Mouse (Mus musculus): ENCODE results near the gene Ero1lb.

Ero1lb gene

GRCm38 (mm10) chr13:12565621-12566390 is at the start of gene Ero1lb:
TSS of gene Ero1lb (plus strand) at chr13:12565874.
- DNase-seq (ENCODE audit: low spot score) = peak; percentile 98

GRCm38 (mm10) chr13:12519371-12519770 is 46.3 kb upstream of the Ero1lb start:
- peak; percentile 10 for DNase-seq (ENCODE audit: low spot score)

- peak; percentile 66 for DNase-seq (ENCODE audit: low spot score)
Measured at GRCm38 (mm10) chr13:12519955-12520584, 45.6 kb upstream of the Ero1lb start, which contains the start of gene Edaradd. TSS of gene Edaradd (minus strand) at chr13:12520438.

- no peak for DNase-seq (ENCODE audit: low spot score)
Measured at GRCm38 (mm10) chr13:12522346-12522745, 43.3 kb upstream of the Ero1lb start.

GRCm38 (mm10) chr13:12525678-12526077 is 40.0 kb upstream of the Ero1lb start:
- DNase-seq (ENCODE audit: low spot score) = no peak

- DNase-seq (ENCODE audit: low spot score) = no peak
Measured at GRCm38 (mm10) chr13:12534628-12535027, 31.0 kb upstream of the Ero1lb start.

GRCm38 (mm10) chr13:12537971-12538370 is 27.7 kb upstream of the Ero1lb start:
- DNase-seq (ENCODE audit: low spot score) = peak; percentile 52

- no peak for DNase-seq (ENCODE audit: low spot score)
Measured at GRCm38 (mm10) chr13:12539716-12540115, 26.0 kb upstream of the Ero1lb start.

GRCm38 (mm10) chr13:12540119-12540518 is 25.6 kb upstream of the Ero1lb start:
- DNase-seq (ENCODE audit: low spot score) = no peak

GRCm38 (mm10) chr13:12542006-12542981 is 23.4 kb upstream of the Ero1lb start:
- DNase-seq (ENCODE audit: low spot score) = peak; percentile 63

- DNase-seq (ENCODE audit: low spot score) = no peak
Measured at GRCm38 (mm10) chr13:12543246-12543645, 22.4 kb upstream of the Ero1lb start.

- no peak for DNase-seq (ENCODE audit: low spot score)
Measured at GRCm38 (mm10) chr13:12543880-12544568, 21.6 kb upstream of the Ero1lb start.

- no peak for DNase-seq (ENCODE audit: low spot score)
Measured at GRCm38 (mm10) chr13:12554211-12554610, 11.5 kb upstream of the Ero1lb start.

- DNase-seq (ENCODE audit: low spot score) = no peak
Measured at GRCm38 (mm10) chr13:12559044-12559443, 6.6 kb upstream of the Ero1lb start.

GRCm38 (mm10) chr13:12559462-12560120 is 6.1 kb upstream of the Ero1lb start:
- DNase-seq (ENCODE audit: low spot score) = no peak

- DNase-seq (ENCODE audit: low spot score) = no peak
Measured at GRCm38 (mm10) chr13:12561729-12562128, 3.9 kb upstream of the Ero1lb start.

- no peak for DNase-seq (ENCODE audit: low spot score)
Measured at GRCm38 (mm10) chr13:12562256-12562655, 3.4 kb upstream of the Ero1lb start.

- DNase-seq (ENCODE audit: low spot score) = no peak
Measured at GRCm38 (mm10) chr13:12567936-12568335, 2.3 kb downstream of the Ero1lb start.

GRCm38 (mm10) chr13:12568597-12569469 is 3.2 kb downstream of the Ero1lb start:
- no peak for DNase-seq (ENCODE audit: low spot score)

GRCm38 (mm10) chr13:12569741-12570140 is 4.1 kb downstream of the Ero1lb start:
- no peak for DNase-seq (ENCODE audit: low spot score)
